Mouse (Mus musculus): Measurements from ENCODE around the gene Tas2r102. TPM values are rescaled to one million over a fixed set of nuclear protein-coding genes. Genes with fewer than 3 reads are reported as not detected.

Tas2r102 gene
- not detected in 2 replicates for polyA plus RNA-seq (2016; fragmentation: Nextera tagmentation; extraction: Ambion mirVana)

- WGBS = 92% methylated on average over 2 of the region's 2 CpGs
- DNase-seq (ENCODE audit: low spot score) = no peak
Observed at GRCm38 (mm10) chr6:132761831-132762230, at the start of gene Tas2r102. Tas2r102 (plus strand) TSS chr6:132762131.

GRCm38 (mm10) chr6:132737935-132738334 lies 24.0 kb upstream of the Tas2r102 start, which contains the start of gene Tas2r115:
Tas2r115 (minus strand) TSS chr6:132738035.
- Histone ChIP-seq H3K36me3 (no peaks in the 10 kb centered on the region), H3K9me3 (replicated peaks) (no peaks in the 10 kb centered on the region), H3K27me3 (ENCODE audit: low read depth, poor library complexity, severe bottlenecking) (no peaks in the 10 kb centered on the region), H3K4me1 (no peaks in the 10 kb centered on the region), H3K4me3 (no peak within 1 kb of the TSS), H3K27ac (replicated peaks) (no peak within 1 kb of the TSS)
- WGBS = 74% methylated on average over 2 of the region's 2 CpGs
- DNase-seq (ENCODE audit: low spot score) = no peak

More at GRCm38 (mm10) chr6:132761831-132762230, at the start of gene Tas2r102:
- H3K27ac ChIP-seq (replicated peaks) = no peak within 1 kb of the TSS
- H3K4me3 ChIP-seq = no peak within 1 kb of the TSS
- no peaks in the 10 kb centered on the region for H3K27me3 ChIP-seq (ENCODE audit: low read depth, poor library complexity, severe bottlenecking)
- H3K9me3 ChIP-seq (replicated peaks) = no peaks in the 10 kb centered on the region
- no peaks in the 10 kb centered on the region for H3K36me3 ChIP-seq
- no peaks in the 10 kb centered on the region for H3K4me1 ChIP-seq

- WGBS = 84% methylated on average over 2 of the region's 2 CpGs
- Histone ChIP-seq H3K27me3 (ENCODE audit: low read depth, poor library complexity, severe bottlenecking) (no peaks in the 10 kb centered on the region), H3K36me3 (no peaks in the 10 kb centered on the region)
Observed at GRCm38 (mm10) chr6:132750206-132750605, 11.7 kb upstream of the Tas2r102 start.

GRCm38 (mm10) chr6:132754430-132754829 lies 7.5 kb upstream of the Tas2r102 start, which contains the start of gene Tas2r124:
Tas2r124 (plus strand) TSS chr6:132754730.
- Histone ChIP-seq H3K4me1 (no peaks in the 10 kb centered on the region), H3K27me3 (ENCODE audit: low read depth, poor library complexity, severe bottlenecking) (no peaks in the 10 kb centered on the region), H3K4me3 (no peak within 1 kb of the TSS), H3K36me3 (no peaks in the 10 kb centered on the region), H3K9me3 (replicated peaks) (no peaks in the 10 kb centered on the region), H3K27ac (replicated peaks) (no peak within 1 kb of the TSS)
- DNase-seq (ENCODE audit: low spot score) = no peak
- WGBS = 85% methylated on average over 1 of the region's 1 CpGs

More at GRCm38 (mm10) chr6:132750206-132750605, 11.7 kb upstream of the Tas2r102 start:
- Histone ChIP-seq H3K27ac (replicated peaks) (no peak overlapping the region), H3K9me3 (replicated peaks) (no peaks in the 10 kb centered on the region), H3K4me3 (no peak overlapping the region), H3K4me1 (no peaks in the 10 kb centered on the region)
- DNase-seq (ENCODE audit: low spot score) = no peak

- DNase-seq (ENCODE audit: low spot score) = no peak
- H3K4me3 ChIP-seq = no peak within 1 kb of the TSS
- no peak within 1 kb of the TSS for H3K27ac ChIP-seq (replicated peaks)
- H3K27me3 ChIP-seq (ENCODE audit: low read depth, poor library complexity, severe bottlenecking) = no peaks in the 10 kb centered on the region
- no peaks in the 10 kb centered on the region for H3K36me3 ChIP-seq
- no peaks in the 10 kb centered on the region for H3K9me3 ChIP-seq (replicated peaks)
- H3K4me1 ChIP-seq = no peaks in the 10 kb centered on the region
Observed at GRCm38 (mm10) chr6:132778062-132778461, 16.1 kb downstream of the Tas2r102 start, which contains the start of gene Tas2r136. Tas2r136 (minus strand) TSS chr6:132778162.

- Histone ChIP-seq H3K27me3 (ENCODE audit: low read depth, poor library complexity, severe bottlenecking) (no peaks in the 10 kb centered on the region), H3K27ac (replicated peaks) (no peak overlapping the region), H3K36me3 (no peaks in the 10 kb centered on the region), H3K9me3 (replicated peaks) (peaks cover 38% of the 10 kb centered on the region), H3K4me1 (no peaks in the 10 kb centered on the region), H3K4me3 (no peak overlapping the region)
- WGBS = 47% methylated on average over 1 of the region's 1 CpGs
- peak; percentile 14 for DNase-seq (ENCODE audit: low spot score)
Observed at GRCm38 (mm10) chr6:132795393-132795792, 33.5 kb downstream of the Tas2r102 start.

GRCm38 (mm10) chr6:132802518-132802917 lies 40.6 kb downstream of the Tas2r102 start, which contains the start of gene Tas2r117:
Tas2r117 (plus strand) TSS chr6:132802818.
- Histone ChIP-seq H3K4me1 (no peaks in the 10 kb centered on the region), H3K9me3 (replicated peaks) (no peaks in the 10 kb centered on the region), H3K27ac (replicated peaks) (no peak within 1 kb of the TSS), H3K27me3 (ENCODE audit: low read depth, poor library complexity, severe bottlenecking) (no peaks in the 10 kb centered on the region), H3K36me3 (no peaks in the 10 kb centered on the region), H3K4me3 (no peak within 1 kb of the TSS)
- no peak for DNase-seq (ENCODE audit: low spot score)
- 95% methylated on average over 1 of the region's 1 CpGs for WGBS

Other genes with a start within 250 kb of the Tas2r102 start
- gene Prh1, start 192.3 kb upstream of the Tas2r102 start, polyA plus RNA-seq (2016; fragmentation: Nextera tagmentation; extraction: Ambion mirVana) = not detected in 2 replicates
- not detected in 2 replicates for gene Prp2, start 166.2 kb upstream of the Tas2r102 start, polyA plus RNA-seq (2016; fragmentation: Nextera tagmentation; extraction: Ambion mirVana)
- not detected in 2 replicates for gene A630073D07Rik, start 110.6 kb upstream of the Tas2r102 start, polyA plus RNA-seq (2016; fragmentation: Nextera tagmentation; extraction: Ambion mirVana)
- not detected in 2 replicates for gene Tas2r120, start 105.2 kb upstream of the Tas2r102 start, polyA plus RNA-seq (2016; fragmentation: Nextera tagmentation; extraction: Ambion mirVana)
- gene Tas2r121, start 61.1 kb upstream of the Tas2r102 start, polyA plus RNA-seq (2016; fragmentation: Nextera tagmentation; extraction: Ambion mirVana) = not detected in 2 replicates
- gene Tas2r122, start 50.2 kb upstream of the Tas2r102 start, polyA plus RNA-seq (2016; fragmentation: Nextera tagmentation; extraction: Ambion mirVana) = not detected in 2 replicates
- not detected in 2 replicates for gene Tas2r115, start 24.1 kb upstream of the Tas2r102 start, polyA plus RNA-seq (2016; fragmentation: Nextera tagmentation; extraction: Ambion mirVana)
- not detected in 2 replicates for gene Tas2r124, start 7.4 kb upstream of the Tas2r102 start, polyA plus RNA-seq (2016; fragmentation: Nextera tagmentation; extraction: Ambion mirVana)
- gene Tas2r136, start 16.0 kb downstream of the Tas2r102 start, polyA plus RNA-seq (2016; fragmentation: Nextera tagmentation; extraction: Ambion mirVana) = not detected in 2 replicates
- not detected in 2 replicates for gene Tas2r117, start 40.7 kb downstream of the Tas2r102 start, polyA plus RNA-seq (2016; fragmentation: Nextera tagmentation; extraction: Ambion mirVana)
- not detected in 2 replicates for gene Tas2r123, start 85.0 kb downstream of the Tas2r102 start, polyA plus RNA-seq (2016; fragmentation: Nextera tagmentation; extraction: Ambion mirVana)
- gene Tas2r116, start 93.3 kb downstream of the Tas2r102 start, polyA plus RNA-seq (2016; fragmentation: Nextera tagmentation; extraction: Ambion mirVana) = not detected in 2 replicates
- gene Tas2r110, start 105.9 kb downstream of the Tas2r102 start, polyA plus RNA-seq (2016; fragmentation: Nextera tagmentation; extraction: Ambion mirVana) = not detected in 2 replicates
- not detected in 2 replicates for gene Tas2r113, start 130.9 kb downstream of the Tas2r102 start, polyA plus RNA-seq (2016; fragmentation: Nextera tagmentation; extraction: Ambion mirVana)
- gene Tas2r125, start 147.5 kb downstream of the Tas2r102 start, polyA plus RNA-seq (2016; fragmentation: Nextera tagmentation; extraction: Ambion mirVana) = not detected in 2 replicates
- gene Tas2r129, start 189.0 kb downstream of the Tas2r102 start, polyA plus RNA-seq (2016; fragmentation: Nextera tagmentation; extraction: Ambion mirVana) = not detected in 2 replicates
- not detected in 2 replicates for gene Tas2r131, start 195.8 kb downstream of the Tas2r102 start, polyA plus RNA-seq (2016; fragmentation: Nextera tagmentation; extraction: Ambion mirVana)
- not detected in 2 replicates for gene Tas2r109, start 218.8 kb downstream of the Tas2r102 start, polyA plus RNA-seq (2016; fragmentation: Nextera tagmentation; extraction: Ambion mirVana)

Measured in midbrain, embryonic 10.5 days (tissue).